Mouse (Mus musculus) CD8-positive naive resting alpha-beta T cell, adult 2 months (primary cell): ENCODE data around the gene Tmem54.

Source experiments
- DNase-seq, 2 experiments: peaks; one replicate each; pipeline ENCODE4 v3.0.0; 2022; ENCODE audit warnings: low read depth in 2 of 2, low spot score in 2 of 2

Gene Tmem54

GRCm38 (mm10) chr4:129105356-129105755 lies at the start of gene Tmem54:
Tmem54 (plus strand) TSS chr4:129105548.
- no peak for DNase-seq

GRCm38 (mm10) chr4:129055562-129055961 lies 49.8 kb upstream of the Tmem54 start:
- DNase-seq, result no peak

GRCm38 (mm10) chr4:129057533-129058206 lies 47.7 kb upstream of the Tmem54 start:
- peak; percentile 88 for DNase-seq

- DNase-seq, result peak; percentile 24 to 34
These were observed 46.9 kb upstream of the Tmem54 start, which contains the start of gene Rnf19b for GRCm38 (mm10) chr4:129058207-129059092. Rnf19b (plus strand) TSS chr4:129058271.

GRCm38 (mm10) chr4:129059125-129059551 lies 46.2 kb upstream of the Tmem54 start:
- peak; percentile 20 to 36 for DNase-seq

- no peak for DNase-seq
These were observed 45.4 kb upstream of the Tmem54 start for GRCm38 (mm10) chr4:129059922-129060321.

- DNase-seq, result no peak
These were observed 43.9 kb upstream of the Tmem54 start for GRCm38 (mm10) chr4:129061486-129061885.

- DNase-seq, result no peak
These were observed 42.9 kb upstream of the Tmem54 start for GRCm38 (mm10) chr4:129062281-129063075.

- DNase-seq, result no peak
These were observed 39.6 kb upstream of the Tmem54 start for GRCm38 (mm10) chr4:129065688-129066236.

- no peak for DNase-seq
These were observed 37.5 kb upstream of the Tmem54 start for GRCm38 (mm10) chr4:129067638-129068415.

- no peak for DNase-seq
These were observed 36.5 kb upstream of the Tmem54 start for GRCm38 (mm10) chr4:129068848-129069247.

GRCm38 (mm10) chr4:129079126-129079525 lies 26.2 kb upstream of the Tmem54 start:
- no peak for DNase-seq

GRCm38 (mm10) chr4:129081041-129081440 lies 24.3 kb upstream of the Tmem54 start:
- no peak for DNase-seq

GRCm38 (mm10) chr4:129081512-129081911 lies 23.8 kb upstream of the Tmem54 start:
- DNase-seq, result no peak

- DNase-seq, result no peak
These were observed 23.4 kb upstream of the Tmem54 start for GRCm38 (mm10) chr4:129081939-129082338.

- peak; percentile 50 to 57 for DNase-seq
These were observed 22.8 kb upstream of the Tmem54 start for GRCm38 (mm10) chr4:129082379-129083115.

- no peak for DNase-seq
These were observed 20.5 kb upstream of the Tmem54 start for GRCm38 (mm10) chr4:129084896-129085295.

GRCm38 (mm10) chr4:129086078-129086477 lies 19.3 kb upstream of the Tmem54 start:
- DNase-seq, result peak; percentile 64 to 78

- DNase-seq, result no peak
These were observed 17.5 kb upstream of the Tmem54 start for GRCm38 (mm10) chr4:129087850-129088249.
